Comparison of ENCODE assay signal across 17 mouse cellular contexts in the genomic region with DNA sequence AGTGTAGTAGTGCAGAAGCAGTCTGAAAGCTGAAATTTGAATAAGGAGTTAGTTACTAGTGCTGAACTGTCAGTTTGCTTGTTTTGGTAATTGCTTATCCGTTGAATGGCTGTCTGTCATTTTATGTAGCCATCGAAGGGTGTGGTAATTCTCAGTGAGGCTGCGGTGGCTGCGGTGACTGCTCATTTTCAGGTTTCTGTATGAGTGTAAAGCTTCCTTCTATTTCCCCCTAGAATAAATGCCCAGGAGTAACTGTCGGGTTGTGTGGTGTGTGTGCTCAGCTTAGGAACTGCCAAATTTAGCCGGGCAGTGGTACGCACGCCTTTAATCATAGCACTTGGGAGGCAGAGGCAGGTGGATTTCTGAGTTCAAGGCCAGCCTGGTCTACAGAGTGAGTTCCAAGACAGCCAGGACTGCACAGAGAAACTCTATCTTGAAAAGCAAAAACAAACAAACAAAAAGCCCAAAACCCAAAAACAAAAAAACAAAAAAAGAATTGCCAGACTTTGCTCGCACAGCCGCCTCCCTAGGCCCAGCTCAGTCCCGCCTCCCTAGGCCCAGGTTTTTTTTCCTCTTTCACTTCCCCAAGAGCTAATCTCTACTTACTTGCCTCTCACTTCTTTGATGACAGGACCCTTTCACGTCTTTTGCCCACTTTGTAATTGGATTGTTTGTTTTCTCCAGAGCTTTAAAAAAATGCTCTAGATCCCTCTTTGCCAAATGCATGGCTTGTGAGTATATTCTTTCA. TPM values are rescaled to one million over a fixed set of nuclear protein-coding genes. Genes with fewer than 3 reads are reported as not detected.
DNase-seq lines count a peak whose midpoint lies in the region; ATAC-seq and TF ChIP-seq lines count a peak whose summit lies in the region.
"Had no signal": no experiment of that assay in that cellular context is flagged by ENCODE, and none has a peak within 500 bp of the region (broad histone marks: within the 10 kb centered on the region; RNA-seq: fewer than 3 reads in every experiment).

No protein-coding gene starts in this region.

- TF ChIP-seq CTCF in lung, postnatal 0 days (IDR thresholded peaks at IDR 0.05) = no peak
- no peak for TF ChIP-seq CTCF in bone marrow, adult 2 months (IDR thresholded peaks at IDR 0.05; ENCODE audit: control insufficient read depth, insufficient read depth, low read length)

- H3K27me3 ChIP-seq in lung, postnatal 0 days (replicated peaks; ENCODE audit: insufficient read depth, low read length) = no peaks in the 10 kb centered on the region
- no peaks in the 10 kb centered on the region for H3K27me3 ChIP-seq in liver, embryonic 16.5 days (ENCODE audit: control insufficient read depth, insufficient read depth, low read depth, low read length)
- no peaks in the 10 kb centered on the region for H3K27me3 ChIP-seq in splenic B cell, adult 2 months (ENCODE audit: control insufficient read depth, insufficient read depth, low read length, poor library complexity, severe bottlenecking)
- no peaks in the 10 kb centered on the region for H3K27me3 ChIP-seq in midbrain, embryonic 16.5 days (ENCODE audit: control insufficient read depth, insufficient read depth, low read depth, low read length)
- H3K27me3 ChIP-seq: Patski had no signal

- H3K36me3 ChIP-seq in lung, postnatal 0 days (ENCODE audit: insufficient read depth, low read length) = no peaks in the 10 kb centered on the region
- no peaks in the 10 kb centered on the region; the same call in 1 of the 2 replicates for H3K36me3 ChIP-seq in liver, embryonic 16.5 days (ENCODE audit: control insufficient read depth, insufficient read depth)
- no peaks in the 10 kb centered on the region for H3K36me3 ChIP-seq in splenic B cell, adult 2 months (ENCODE audit: control insufficient read depth, insufficient read depth, low read length, poor library complexity, severe bottlenecking)
- H3K36me3 ChIP-seq in midbrain, embryonic 16.5 days (ENCODE audit: control insufficient read depth, insufficient read depth, low read length) = no peaks in the 10 kb centered on the region

- H3K9ac ChIP-seq in lung, postnatal 0 days (replicated peaks; ENCODE audit: low read depth) = no peak overlapping the region
- H3K9ac ChIP-seq in liver, embryonic 16.5 days (ENCODE audit: low read depth, low read length) = no peak overlapping the region
- H3K9ac ChIP-seq in midbrain, embryonic 16.5 days (ENCODE audit: low read depth, low read length) = no peak overlapping the region
- H3K9ac ChIP-seq: lung, embryonic 14.5 days had no signal

- WGBS in lung, postnatal 0 days = 91% methylated on average over 12 of the region's 12 CpGs
- 36% methylated on average over 12 of the region's 12 CpGs for WGBS in bone marrow, adult 2 months
- 64% methylated on average over 12 of the region's 12 CpGs for WGBS in liver, embryonic 16.5 days (ENCODE audit: insufficient replicate concordance)
- WGBS in midbrain, embryonic 16.5 days = 87% methylated on average over 12 of the region's 12 CpGs

- H3K27ac ChIP-seq in lung, postnatal 0 days (ENCODE audit: low read length) = no peak overlapping the region
- H3K27ac ChIP-seq in bone marrow, adult 2 months (ENCODE audit: control insufficient read depth, insufficient read depth, low read depth, low read length, poor library complexity) = peak overlapping the region; percentile 37; the same call in 1 of the 2 replicates
- H3K27ac ChIP-seq in liver, embryonic 16.5 days (ENCODE audit: low read length) = no peak overlapping the region
- H3K27ac ChIP-seq in midbrain, embryonic 16.5 days (ENCODE audit: low read length) = no peak overlapping the region
- H3K27ac ChIP-seq: heart, embryonic 10.5 days had no signal

- DNase-seq in lung, postnatal 36 days = peak; percentile 51
- DNase-seq in lung, postnatal 0 days (ENCODE audit: low spot score) = no peak
- DNase-seq in splenic B cell, adult 2 months (ENCODE audit: low read depth, low spot score) = peak; percentile 65
- no peak for DNase-seq in gastrocnemius, adult 8-10 months (ENCODE audit: low spot score in 2 of 2)
- DNase-seq in testis, postnatal 14 days (ENCODE audit: low spot score) = no peak
- DNase-seq: cerebellum, postnatal 10 days; heart, postnatal 36 days; kidney, postnatal 14 days; left cerebral cortex, postnatal 4 days; lung, embryonic 14.5 days; right cerebral cortex, postnatal 25 days had no signal

- no peak for TF ChIP-seq POLR2A in bone marrow, adult 2 months (IDR thresholded peaks at IDR 0.05; ENCODE audit: borderline replicate concordance, control insufficient read depth, low read depth, low read length)

- no peak for ATAC-seq in lung, postnatal 0 days
- ATAC-seq in liver, embryonic 16.5 days (ENCODE audit: low read depth) = no peak
- no peak for ATAC-seq in midbrain, embryonic 16.5 days
- ATAC-seq: Patski had no signal

- no peaks in the 10 kb centered on the region; the same call in 1 of the 2 replicates for H3K4me1 ChIP-seq in lung, postnatal 0 days (ENCODE audit: insufficient read depth, low read depth, low read length)
- no peaks in the 10 kb centered on the region; the same call in 1 of the 2 replicates for H3K4me1 ChIP-seq in bone marrow, adult 2 months (ENCODE audit: control insufficient read depth, insufficient read depth, low read length)
- H3K4me1 ChIP-seq in liver, embryonic 16.5 days (ENCODE audit: control insufficient read depth, low read depth, low read length) = peaks cover 17% of the 10 kb centered on the region
- peaks cover 4% of the 10 kb centered on the region; the same call in 1 of the 2 replicates for H3K4me1 ChIP-seq in midbrain, embryonic 16.5 days (ENCODE audit: control insufficient read depth, insufficient read depth, low read length)
- H3K4me1 ChIP-seq: heart, embryonic 10.5 days had no signal

- no peak overlapping the region for H3K4me3 ChIP-seq in lung, postnatal 0 days (ENCODE audit: low read depth, low read length)
- no peak overlapping the region for H3K4me3 ChIP-seq in bone marrow, adult 2 months (replicated peaks; ENCODE audit: control insufficient read depth, low read depth, low read length)
- H3K4me3 ChIP-seq in liver, embryonic 16.5 days (ENCODE audit: low read depth, low read length) = no peak overlapping the region
- no peak overlapping the region for H3K4me3 ChIP-seq in midbrain, embryonic 16.5 days (ENCODE audit: low read depth, low read length)
- H3K4me3 ChIP-seq: heart, embryonic 10.5 days had no signal

- no peak for TF ChIP-seq EP300 in lung, postnatal 0 days (IDR thresholded peaks at IDR 0.05)

- no peaks in the 10 kb centered on the region for H3K9me3 ChIP-seq in lung, postnatal 0 days (ENCODE audit: low read length)
- no peaks in the 10 kb centered on the region for H3K9me3 ChIP-seq in liver, embryonic 16.5 days (replicated peaks; ENCODE audit: control insufficient read depth, low read length)
- no peaks in the 10 kb centered on the region for H3K9me3 ChIP-seq in midbrain, embryonic 16.5 days (replicated peaks; ENCODE audit: control insufficient read depth, low read length, poor library complexity, severe bottlenecking)
- H3K9me3 ChIP-seq: heart, embryonic 10.5 days had no signal

- H3K4me2 ChIP-seq in lung, postnatal 0 days (replicated peaks; ENCODE audit: low read depth, low read length) = no peak overlapping the region
- H3K4me2 ChIP-seq in liver, embryonic 16.5 days (ENCODE audit: low read depth, low read length) = peak overlapping the region; percentile 29; the same call in 1 of the 2 replicates
- no peak overlapping the region for H3K4me2 ChIP-seq in midbrain, embryonic 16.5 days (ENCODE audit: low read length)
- H3K4me2 ChIP-seq: lung, embryonic 14.5 days; midbrain, embryonic 11.5 days had no signal

RNA-seq across cellular contexts. Expression of a gene that starts 6.4 kb away (rescaled TPM):
- polyA plus RNA-seq in lung, postnatal 0 days (2015; fragmentation: Nextera tagmentation; extraction: Ambion mirVana) = 23.6 and 26.4 TPM in 2 replicates
- polyA plus RNA-seq in bone marrow, adult 2 months (2011; ENCODE audit: insufficient read depth, insufficient read length, low replicate concordance, missing spikeins) = 57.4 and 65.8 TPM in 2 replicates
- 69.1 and 74.1 TPM in 2 replicates for polyA plus RNA-seq in liver, embryonic 16.5 days (2015; fragmentation: Nextera tagmentation; extraction: Ambion mirVana)
- total RNA-seq in gastrocnemius, adult 8-10 months (2022) = 1 to 10 TPM; 3.4 to 4.4 (median 3.8) TPM
- polyA plus RNA-seq in midbrain, embryonic 16.5 days (2015; fragmentation: Nextera tagmentation; extraction: Ambion mirVana) = 30.1 and 34.0 TPM in 2 replicates

Comparison
In these comparisons a context has a peak if more than half of its experiments do, and no peak if none do; other contexts are left out.
1. DNase-seq: peak in lung, postnatal 36 days (single experiment) and splenic B cell, adult 2 months (single experiment); none in lung, postnatal 0 days (single experiment), gastrocnemius, adult 8-10 months (0 of 2) and testis, postnatal 14 days (single experiment).